Mouse (Mus musculus) kidney, adult 8-10 months (tissue): Measurements from ENCODE around the gene 1600014C23Rik.
A peak's percentile ranks its signal among the peaks of the same experiment; 100 is the strongest.

Source experiments
- DNase-seq, 2 experiments: peaks; one replicate each; pipeline ENCODE4 v3.0.0; 2022

1600014C23Rik gene

GRCm38 (mm10) chr17:45733735-45734301 is at the start of gene 1600014C23Rik:
Gene 1600014C23Rik (minus strand): TSS chr17:45733844.
- DNase-seq, result peak; percentile 67 to 77

GRCm38 (mm10) chr17:45778446-45778845 is 44.8 kb upstream of the 1600014C23Rik start:
- DNase-seq, result no peak

- DNase-seq, result no peak
Observed at GRCm38 (mm10) chr17:45777431-45777830, 43.8 kb upstream of the 1600014C23Rik start.

GRCm38 (mm10) chr17:45776185-45776584 is 42.5 kb upstream of the 1600014C23Rik start:
- no peak for DNase-seq

GRCm38 (mm10) chr17:45775468-45775867 is 41.8 kb upstream of the 1600014C23Rik start:
- DNase-seq, result no peak

- DNase-seq, result no peak
Observed at GRCm38 (mm10) chr17:45772566-45772965, 38.9 kb upstream of the 1600014C23Rik start.

GRCm38 (mm10) chr17:45772096-45772495 is 38.5 kb upstream of the 1600014C23Rik start:
- no peak for DNase-seq

GRCm38 (mm10) chr17:45770441-45770840 is 36.8 kb upstream of the 1600014C23Rik start:
- DNase-seq, result no peak

GRCm38 (mm10) chr17:45769821-45770220 is 36.2 kb upstream of the 1600014C23Rik start:
- no peak for DNase-seq

- no peak for DNase-seq
Observed at GRCm38 (mm10) chr17:45767536-45768146, 34.0 kb upstream of the 1600014C23Rik start.

- peak; percentile 81 to 90 for DNase-seq
Observed at GRCm38 (mm10) chr17:45766735-45767535, 33.3 kb upstream of the 1600014C23Rik start.

GRCm38 (mm10) chr17:45765914-45766313 is 32.3 kb upstream of the 1600014C23Rik start:
- DNase-seq, result no peak

GRCm38 (mm10) chr17:45763188-45763587 is 29.5 kb upstream of the 1600014C23Rik start:
- DNase-seq, result no peak

GRCm38 (mm10) chr17:45761902-45762301 is 28.3 kb upstream of the 1600014C23Rik start:
- DNase-seq, result no peak

GRCm38 (mm10) chr17:45760965-45761645 is 27.5 kb upstream of the 1600014C23Rik start:
- no peak for DNase-seq

- DNase-seq, result no peak
Observed at GRCm38 (mm10) chr17:45759751-45760150, 26.1 kb upstream of the 1600014C23Rik start.

- no peak for DNase-seq
Observed at GRCm38 (mm10) chr17:45758808-45759207, 25.2 kb upstream of the 1600014C23Rik start.

- no peak for DNase-seq
Observed at GRCm38 (mm10) chr17:45757932-45758331, 24.3 kb upstream of the 1600014C23Rik start.

- DNase-seq, result no peak
Observed at GRCm38 (mm10) chr17:45756831-45757230, 23.2 kb upstream of the 1600014C23Rik start.

- DNase-seq, result no peak
Observed at GRCm38 (mm10) chr17:45756391-45756790, 22.7 kb upstream of the 1600014C23Rik start.

- no peak for DNase-seq
Observed at GRCm38 (mm10) chr17:45754186-45754862, 20.7 kb upstream of the 1600014C23Rik start.

GRCm38 (mm10) chr17:45752678-45753077 is 19.0 kb upstream of the 1600014C23Rik start:
- no peak for DNase-seq

- DNase-seq, result no peak
Observed at GRCm38 (mm10) chr17:45752053-45752452, 18.4 kb upstream of the 1600014C23Rik start.
